Comparison of ENCODE assay signal across 14 mouse cellular contexts in genomic region chr19:53441449-53442131, GRCm38 (mm10). TPM values are rescaled to one million over a fixed set of nuclear protein-coding genes. Genes with fewer than 3 reads are reported as not detected.
DNase-seq lines count a peak whose midpoint lies in the region; TF ChIP-seq lines count a peak whose summit lies in the region.
"Had no signal": no experiment of that assay in that cellular context is flagged by ENCODE, and none has a peak within 500 bp of the region (broad histone marks: within the 10 kb centered on the region; RNA-seq: fewer than 3 reads in every experiment).

No protein-coding gene starts in this region.

- intact Hi-C loops in left cerebral cortex, adult 2 months (cut with DNase I), result no loop called here

- no peak overlapping the region for H3K4me3 ChIP-seq in ES-Bruce4 (ENCODE audit: low read depth, low read length)
- H3K4me3 ChIP-seq in left cerebral cortex, adult 2 months, result no peak overlapping the region
- H3K4me3 ChIP-seq: layer of hippocampus, adult 2 months; megakaryocyte, embryonic 14.5 days; neural tube, embryonic 12.5 days had no signal

- TF ChIP-seq POLR2A in ES-Bruce4 (IDR thresholded peaks at IDR 0.05; ENCODE audit: insufficient read depth, low read length), result no peak

- no peaks in the 10 kb centered on the region for H3K27me3 ChIP-seq in ES-Bruce4 (ENCODE audit: control insufficient read depth, insufficient read depth, low read length, poor library complexity, severe bottlenecking)

- no peaks in the 10 kb centered on the region for H3K36me3 ChIP-seq in ES-Bruce4 (ENCODE audit: control insufficient read depth, insufficient read depth, low read length, poor library complexity, severe bottlenecking)
- H3K36me3 ChIP-seq: neural tube, embryonic 12.5 days had no signal

- DNase-seq in lung, postnatal 25 days (ENCODE audit: low spot score), result peak; percentile 54
- DNase-seq in lung, postnatal 14 days, result no peak
- peak; percentile 93 for DNase-seq in induced T-regulatory cell, adult 2 months (ENCODE audit: low read depth)
- DNase-seq in thymus, postnatal 10 days (ENCODE audit: low spot score in 2 of 2), result peak; percentile 64 to 70
- DNase-seq in layer of hippocampus, postnatal 10 days (ENCODE audit: low spot score in 2 of 2), result no peak
- no peak for DNase-seq in left cerebral cortex, adult 2 months (ENCODE audit: extremely low spot score in 1 of 2, low spot score in 2 of 2)
- DNase-seq in neural tube, embryonic 10.5 days (ENCODE audit: extremely low spot score, low spot score), result no peak
- DNase-seq: kidney, adult 2 months; lung, adult 18-20 months; right cerebral cortex, postnatal 14 days had no signal

- no peaks in the 10 kb centered on the region for H3K9me3 ChIP-seq in ES-Bruce4 (replicated peaks; ENCODE audit: control insufficient read depth, insufficient read depth, low read length, poor library complexity, severe bottlenecking)
- H3K9me3 ChIP-seq: megakaryocyte, embryonic 14.5 days; neural tube, embryonic 12.5 days had no signal

- no peak overlapping the region for H3K9ac ChIP-seq in ES-Bruce4 (ENCODE audit: low read depth, poor library complexity, severe bottlenecking)
- H3K9ac ChIP-seq: neural tube, embryonic 12.5 days had no signal

- TF ChIP-seq CTCF in ES-Bruce4 (IDR thresholded peaks at IDR 0.05; ENCODE audit: low read depth, low read length), result no peak
- no peak for TF ChIP-seq CTCF in left cerebral cortex, adult 2 months (IDR thresholded peaks at IDR 0.05)

- 0 out of 2 replicates have a peak, but pooled peaks have one; percentile 16 for TF ChIP-seq EP300 in ES-Bruce4 (IDR thresholded peaks at IDR 0.05; ENCODE audit: insufficient read depth, low read depth, low read length)

- H3K4me1 ChIP-seq in ES-Bruce4 (ENCODE audit: control insufficient read depth, insufficient read depth, low read length), result peaks cover 27% of the 10 kb centered on the region

- peak overlapping the region; percentile 31; the same call in 1 of the 2 replicates for H3K27ac ChIP-seq in ES-Bruce4 (ENCODE audit: insufficient read depth, low read length)
- no peak overlapping the region for H3K27ac ChIP-seq in left cerebral cortex, adult 2 months
- H3K27ac ChIP-seq: layer of hippocampus, adult 2 months; neural tube, embryonic 12.5 days had no signal

RNA-seq across cellular contexts. Expression of gene Smndc1, which starts 51.2 kb away (rescaled TPM):
- polyA plus RNA-seq in ES-Bruce4 (2011; ENCODE audit: insufficient read depth, insufficient read length, low read depth, missing spikeins), result 72.0 and 77.6 TPM in 2 replicates
- total RNA-seq in layer of hippocampus, postnatal 10 days (2021), result 10 to 100 TPM; 37.2 to 38.9 TPM
- 10 to 100 TPM; 35.1 to 35.8 TPM for total RNA-seq in left cerebral cortex, adult 2 months (2021)

Comparison
In these comparisons a context has a peak if more than half of its experiments do, and no peak if none do; other contexts are left out.
1. DNase-seq: peak in lung, postnatal 25 days (single experiment), induced T-regulatory cell, adult 2 months (single experiment) and thymus, postnatal 10 days (2 of 2); none in lung, postnatal 14 days (single experiment), layer of hippocampus, postnatal 10 days (0 of 2), left cerebral cortex, adult 2 months (0 of 2) and neural tube, embryonic 10.5 days (single experiment).